Mouse (Mus musculus) heart, adult 2 months (tissue): ENCODE measurements around the gene 4930512M02Rik. TPM values are rescaled to one million over a fixed set of nuclear protein-coding genes. Genes with fewer than 3 reads are reported as not detected.
"Not testable (repeated sequence)": the region's sequence is repeated elsewhere in the genome, so short reads cannot be mapped to it uniquely, and the experiment has no call there.

Experiments
- DNase-seq, 2 experiments: peaks; one replicate each; pipeline ENCODE4 v3.0.0; 2021
- H3K27ac ChIP-seq: fragments of 200-600 bp; 2 replicates; pipeline ENCODE4 v1.8.1; 2022
- H3K27me3 ChIP-seq: fragments of 200-500 bp; 2 replicates; pipeline ENCODE4 v1.6.1; 2012; ENCODE audit warnings: mild to moderate bottlenecking, low read length, inconsistent platforms, mixed read lengths; ENCODE audit not compliant: control insufficient read depth, insufficient read depth
- H3K36me3 ChIP-seq: fragments of 200-500 bp; 2 replicates; pipeline ENCODE4 v1.6.1; 2012; ENCODE audit warnings: low read length, inconsistent platforms; ENCODE audit not compliant: control insufficient read depth, insufficient read depth
- H3K4me1 ChIP-seq: fragments of 200-500 bp; 2 replicates; pipeline ENCODE4 v1.6.1; 2011; ENCODE audit warnings: low read length; ENCODE audit not compliant: control insufficient read depth, insufficient read depth
- H3K4me3 ChIP-seq: fragments of 200-600 bp; 2 replicates; pipeline ENCODE4 v1.8.1; 2022
- H3K79me2 ChIP-seq: fragments of 200-500 bp; replicated peaks from 2 replicates; pipeline ENCODE4 v1.6.1; 2012; ENCODE audit warnings: mild to moderate bottlenecking, inconsistent platforms, low read length, moderate library complexity, mixed read lengths; ENCODE audit not compliant: control insufficient read depth, insufficient read depth
- H3K9ac ChIP-seq: fragments of 200-500 bp; 2 replicates; pipeline ENCODE4 v1.6.1; 2012; ENCODE audit warnings: low read depth, mild to moderate bottlenecking, control low read depth, inconsistent platforms, low read length, mixed read lengths
- CTCF ChIP-seq: fragments of 200-600 bp; IDR thresholded peaks from 2 replicates; pipeline ENCODE4 v1.8.1; 2022; ENCODE audit warnings: antibody characterized with exemption, mild to moderate bottlenecking, moderate library complexity
- EP300 ChIP-seq: fragments of 200-500 bp; IDR thresholded peaks from 2 replicates; pipeline ENCODE4 v1.6.1; 2011; ENCODE audit warnings: low read depth, low read length, control low read depth; ENCODE audit not compliant: insufficient read depth
- POLR2A ChIP-seq: fragments of 200-500 bp; IDR thresholded peaks from 2 replicates; pipeline ENCODE4 v1.6.1; 2011; ENCODE audit warnings: mild to moderate bottlenecking, low read depth, low read length, control low read depth; ENCODE audit not compliant: insufficient read depth
- WGBS: fragments of 180-500 bp; shearing (Covaris S2); methylation state at CpG from one replicate; pipeline ENCODE4 v1.1.7; 2018; 5-methylcytosine and 5-hydroxymethylcytosine counted together
- intact Hi-C: fragments of 180-260 bp; cut with DNase I; formaldehyde crosslinking; loops from one replicate; pipeline ENCODE4 v1.15.1; 2025
- long read RNA-seq: library from polyadenylated mRNA; stranded (forward); transcript quantifications from one replicate; pipeline ENCODE4 v2.0.0, GENCODE M21; 2021
- polyA plus RNA-seq: library from polyadenylated mRNA; depleted of rRNA; stranded (reverse); fragments of >200 nt; gene quantifications from 2 replicates; pipeline ENCODE4 v1.2.3, GENCODE M21; 2012; rRNA removed
- total RNA-seq, 2 experiments: library from RNA; stranded (reverse); gene quantifications; 2 replicates each; pipeline ENCODE4 v1.2.3; 2021

Gene 4930512M02Rik
- total RNA-seq: not detected
- not detected in 2 replicates for polyA plus RNA-seq
- long read RNA-seq: 0 reads

- H3K36me3 ChIP-seq, H3K79me2 ChIP-seq, DNase-seq, H3K27me3 ChIP-seq, intact Hi-C loops, H3K9ac ChIP-seq, H3K4me3 ChIP-seq, H3K4me1 ChIP-seq, H3K27ac ChIP-seq: not testable (repeated sequence)
- 72% methylated on average over 3 of the region's 4 CpGs for WGBS
Observed at GRCm38 (mm10) chr11:11627735-11628134, at the start of gene 4930512M02Rik. TSS of gene 4930512M02Rik (minus strand) at chr11:11627835.

GRCm38 (mm10) chr11:11677165-11677564 lies 49.5 kb upstream of the 4930512M02Rik start:
- H3K4me1 ChIP-seq: no peaks in the 10 kb centered on the region
- no peak for TF ChIP-seq POLR2A
- no peak for TF ChIP-seq EP300
- no peak for TF ChIP-seq CTCF
- H3K79me2 ChIP-seq: no peaks in the 10 kb centered on the region
- 85% methylated on average over 7 of the region's 7 CpGs for WGBS
- intact Hi-C loops: no loop called here
- no peaks in the 10 kb centered on the region for H3K36me3 ChIP-seq
- DNase-seq: no peak
- H3K27me3 ChIP-seq: no peaks in the 10 kb centered on the region
- no peak overlapping the region for H3K9ac ChIP-seq
- H3K27ac ChIP-seq: no peak overlapping the region
- H3K4me3 ChIP-seq: no peak overlapping the region

- no peak for DNase-seq
- WGBS: 77% methylated on average over 9 of the region's 9 CpGs
- Histone ChIP-seq H3K27me3 (no peaks in the 10 kb centered on the region), H3K36me3 (no peaks in the 10 kb centered on the region), H3K4me1 (no peaks in the 10 kb centered on the region), H3K4me3 (no peak overlapping the region), H3K79me2 (no peaks in the 10 kb centered on the region), H3K9ac (no peak overlapping the region), H3K27ac (no peak overlapping the region)
- intact Hi-C loops: no loop called here
- TF ChIP-seq POLR2A (no peak), EP300 (no peak), CTCF (no peak)
Observed at GRCm38 (mm10) chr11:11676068-11676741, 48.6 kb upstream of the 4930512M02Rik start.

GRCm38 (mm10) chr11:11675063-11675462 lies 47.4 kb upstream of the 4930512M02Rik start:
- Histone ChIP-seq H3K27ac (no peak overlapping the region), H3K36me3 (no peaks in the 10 kb centered on the region), H3K4me3 (no peak overlapping the region), H3K4me1 (no peaks in the 10 kb centered on the region), H3K27me3 (no peaks in the 10 kb centered on the region), H3K79me2 (no peaks in the 10 kb centered on the region), H3K9ac (no peak overlapping the region)
- intact Hi-C loops: no loop called here
- no peak for DNase-seq
- TF ChIP-seq CTCF (no peak), POLR2A (no peak)

GRCm38 (mm10) chr11:11672974-11673373 lies 45.3 kb upstream of the 4930512M02Rik start:
- H3K36me3 ChIP-seq: no peaks in the 10 kb centered on the region
- 49% methylated on average over 4 of the region's 4 CpGs for WGBS
- no peaks in the 10 kb centered on the region for H3K79me2 ChIP-seq
- H3K4me1 ChIP-seq: no peaks in the 10 kb centered on the region
- no peak overlapping the region for H3K9ac ChIP-seq
- DNase-seq: no peak
- no peaks in the 10 kb centered on the region for H3K27me3 ChIP-seq
- no peak overlapping the region for H3K27ac ChIP-seq
- intact Hi-C loops: no loop called here
- TF ChIP-seq EP300: no peak
- no peak for TF ChIP-seq POLR2A
- no peak for TF ChIP-seq CTCF
- H3K4me3 ChIP-seq: no peak overlapping the region

GRCm38 (mm10) chr11:11667922-11668290 lies 40.3 kb upstream of the 4930512M02Rik start:
- Histone ChIP-seq H3K27ac (no peak overlapping the region), H3K27me3 (no peaks in the 10 kb centered on the region), H3K36me3 (no peaks in the 10 kb centered on the region), H3K4me1 (no peaks in the 10 kb centered on the region), H3K4me3 (no peak overlapping the region), H3K9ac (no peak overlapping the region), H3K79me2 (no peaks in the 10 kb centered on the region)
- TF ChIP-seq POLR2A (no peak), EP300 (no peak)
- intact Hi-C loops: no loop called here
- 89% methylated on average over 3 of the region's 3 CpGs for WGBS
- DNase-seq: no peak
